Mouse (Mus musculus) CH12.LX (cell line): ENCODE results near the gene Nepro. TPM values are rescaled to one million over a fixed set of nuclear protein-coding genes. Genes with fewer than 3 reads are reported as not detected.

ENCODE experiments used
- DNase-seq: peaks from one replicate; pipeline ENCODE4 v3.0.0-alpha.2; 2013; ENCODE audit errors: extremely low read depth
- H3K27ac ChIP-seq: 2 replicates; pipeline ENCODE4 v1.5.1; 2012; ENCODE audit warnings: low read depth, mild to moderate bottlenecking, control low read depth, moderate library complexity; ENCODE audit not compliant: insufficient read depth
- H3K27me3 ChIP-seq: replicated peaks from 2 replicates; pipeline ENCODE3; 2012; ENCODE audit warnings: inconsistent platforms
- H3K36me3 ChIP-seq, 2 experiments: replicated peaks in 1 of 2; 2 replicates each; pipeline versions ENCODE3 to v1.6.1; 2012; ENCODE audit warnings: inconsistent platforms in 1 of 2, low read length in 1 of 2, mild to moderate bottlenecking in 1 of 2, mixed read lengths in 1 of 2, moderate library complexity in 1 of 2; ENCODE audit not compliant: control insufficient read depth in 1 of 2, insufficient read depth in 1 of 2
- H3K4me1 ChIP-seq, 2 experiments: 2 replicates each; pipeline ENCODE4 v1.6.1; 2012; ENCODE audit warnings: inconsistent platforms in 1 of 2, moderate library complexity in 1 of 2; ENCODE audit not compliant: insufficient read depth in 2 of 2, control insufficient read depth in 1 of 2
- H3K4me2 ChIP-seq: 2 replicates; pipeline ENCODE4 v1.6.1; 2012; ENCODE audit warnings: low read depth, mild to moderate bottlenecking, control low read depth; ENCODE audit not compliant: poor library complexity, insufficient read depth, severe bottlenecking
- H3K4me3 ChIP-seq, 3 experiments: fragments of 150-350 bp in 1 of 3; sonication (generic) in 1 of 3; replicated peaks in 1 of 3; 2 replicates each; pipeline versions ENCODE3 to v1.5.1; 2011 to 2012; ENCODE audit warnings: low read depth in 2 of 3, low read length in 2 of 3, mild to moderate bottlenecking in 2 of 3, moderate library complexity in 2 of 3, control low read depth in 1 of 3, improper control_type of control experiment in 1 of 3, inconsistent platforms in 1 of 3, mixed read lengths in 1 of 3; ENCODE audit not compliant: poor library complexity in 1 of 3
- H3K79me2 ChIP-seq: replicated peaks from 2 replicates; pipeline ENCODE4 v1.6.1; 2012; ENCODE audit warnings: mild to moderate bottlenecking, moderate library complexity; ENCODE audit not compliant: control insufficient read depth, poor library complexity, insufficient read depth, severe bottlenecking; ENCODE audit errors: extremely low read depth
- H3K9ac ChIP-seq: 2 replicates; pipeline ENCODE4 v1.6.1; 2012; ENCODE audit warnings: low read depth, mild to moderate bottlenecking, control low read depth, moderate library complexity; ENCODE audit not compliant: insufficient read depth
- H3K9me3 ChIP-seq: replicated peaks from 2 replicates; pipeline ENCODE3; 2012; ENCODE audit warnings: low read length, inconsistent platforms, mixed read lengths
- CHD1 ChIP-seq: IDR thresholded peaks from 2 replicates; pipeline ENCODE4 v1.6.1; 2012; ENCODE audit warnings: low read depth, low read length, improper control_type of control experiment, inconsistent platforms
- CHD2 ChIP-seq: IDR thresholded peaks from 2 replicates; pipeline ENCODE4 v1.6.1; 2011; ENCODE audit warnings: low read length, improper control_type of control experiment
- CTCF ChIP-seq, 2 experiments: IDR thresholded peaks in 1 of 2; conservative IDR thresholded peaks in 1 of 2; 2 replicates each; pipeline ENCODE4 v1.5.1; 2011 to 2012; ENCODE audit warnings: low read depth in 2 of 2, low read length in 2 of 2, improper control_type of control experiment in 1 of 2, inconsistent platforms in 1 of 2, mild to moderate bottlenecking in 1 of 2, moderate library complexity in 1 of 2
- E2F4 ChIP-seq: IDR thresholded peaks from 2 replicates; pipeline ENCODE4 v1.6.1; 2011; ENCODE audit warnings: low read depth, low read length, improper control_type of control experiment; ENCODE audit not compliant: insufficient replicate concordance
- EP300 ChIP-seq: IDR thresholded peaks from 2 replicates; pipeline ENCODE4 v1.6.1; 2011; ENCODE audit warnings: low read length, improper control_type of control experiment
- JUN ChIP-seq: IDR thresholded peaks from 2 replicates; pipeline ENCODE4 v1.6.1; 2011; ENCODE audit warnings: low read depth, mild to moderate bottlenecking, low read length, improper control_type of control experiment, moderate library complexity; ENCODE audit not compliant: insufficient read depth
- MAX ChIP-seq: IDR thresholded peaks from 2 replicates; pipeline ENCODE4 v1.6.1; 2011; ENCODE audit warnings: low read length, improper control_type of control experiment
- MAZ ChIP-seq: IDR thresholded peaks from 2 replicates; pipeline ENCODE4 v1.6.1; 2012; ENCODE audit warnings: low read depth, mild to moderate bottlenecking, inconsistent platforms, low read length, improper control_type of control experiment, moderate library complexity
- MEF2A ChIP-seq: IDR thresholded peaks from 2 replicates; pipeline ENCODE4 v1.6.1; 2014; ENCODE audit warnings: low read depth, mild to moderate bottlenecking, inconsistent platforms, low read length, improper control_type of control experiment, borderline replicate concordance
- MXI1 ChIP-seq: IDR thresholded peaks from 2 replicates; pipeline ENCODE4 v1.6.1; 2011; ENCODE audit warnings: mild to moderate bottlenecking, low read depth, low read length, improper control_type of control experiment
- MYC ChIP-seq: IDR thresholded peaks from 2 replicates; pipeline ENCODE4 v1.6.1; 2011; ENCODE audit warnings: low read depth, mild to moderate bottlenecking, improper control_type of control experiment, low read length
- NRF1 ChIP-seq: IDR thresholded peaks from 2 replicates; pipeline ENCODE4 v1.6.1; 2014; ENCODE audit warnings: low read depth, mild to moderate bottlenecking, inconsistent platforms, low read length, improper control_type of control experiment, moderate library complexity
- POLR2A ChIP-seq: IDR thresholded peaks from 2 replicates; pipeline ENCODE4 v1.6.1; 2011; ENCODE audit warnings: low read depth, mild to moderate bottlenecking, improper control_type of control experiment, low read length
- RAD21 ChIP-seq: IDR thresholded peaks from 2 replicates; pipeline ENCODE4 v1.6.1; 2011; ENCODE audit warnings: low read depth, mild to moderate bottlenecking, low read length, improper control_type of control experiment, moderate library complexity
- RCOR1 ChIP-seq: conservative IDR thresholded peaks from 2 replicates; pipeline ENCODE4 v1.6.1; 2012; ENCODE audit warnings: low read depth, mild to moderate bottlenecking, inconsistent platforms, low read length, improper control_type of control experiment
- SIN3A ChIP-seq: IDR thresholded peaks from 2 replicates; pipeline ENCODE4 v1.6.1; 2012; ENCODE audit warnings: low read length, improper control_type of control experiment, inconsistent platforms
- SMC3 ChIP-seq: IDR thresholded peaks from 2 replicates; pipeline ENCODE4 v1.6.1; 2011; ENCODE audit warnings: low read depth, low read length, improper control_type of control experiment
- USF1 ChIP-seq: IDR thresholded peaks from 2 replicates; pipeline ENCODE4 v1.6.1; 2014; ENCODE audit warnings: low read depth, mild to moderate bottlenecking, inconsistent platforms, low read length, improper control_type of control experiment
- USF2 ChIP-seq: conservative IDR thresholded peaks from 2 replicates; pipeline ENCODE4 v1.6.1; 2011; ENCODE audit warnings: low read depth, low read length, improper control_type of control experiment
- ZC3H11A ChIP-seq: IDR thresholded peaks from 2 replicates; pipeline ENCODE4 v1.6.1; 2012; ENCODE audit warnings: low read depth, mild to moderate bottlenecking, inconsistent platforms, low read length, improper control_type of control experiment
- ZNF384 ChIP-seq: IDR thresholded peaks from 2 replicates; pipeline ENCODE4 v1.6.1; 2012; ENCODE audit warnings: low read depth, low read length, improper control_type of control experiment, inconsistent platforms
- dilution Hi-C: fragments of 300-500 bp; cut with MboI; formaldehyde crosslinking; loops from 2 replicates; pipeline ENCODE4 v1.14.3; 2020; ENCODE audit warnings: low sequenced_read_pairs; ENCODE audit not compliant: extremely low pct_unique_long_range_greater_than_20kb, extremely low pct_ligation_motif_present
- in situ Hi-C: fragments of 300-500 bp; cut with MboI; formaldehyde crosslinking; loops from 3 replicates; pipeline ENCODE4 v1.14.3; 2019; ENCODE audit warnings: low sequenced_read_pairs, low pct_ligation_motif_present, low pct_unique_long_range_greater_than_20kb, mixed read lengths
- polyA plus RNA-seq: library from polyadenylated mRNA; unstranded; fragments of >175 nt; gene quantifications from 2 replicates; pipeline ENCODE4 v1.2.1, GENCODE M21; 2012; ENCODE audit warnings: low read depth; ENCODE audit not compliant: insufficient read length
- total RNA-seq, 2 experiments: library from RNA; depleted of rRNA; stranded (reverse); fragments of 300-350 nt in 1 of 2; fragments of >200 nt in 1 of 2; gene quantifications; 2 replicates each; pipeline ENCODE4 v1.2.3; 2012 to 2014

Nepro gene
- total and polyA plus RNA-seq, 3 experiments: 14.0 to 35.4 (median 34.5) TPM

DNA sequence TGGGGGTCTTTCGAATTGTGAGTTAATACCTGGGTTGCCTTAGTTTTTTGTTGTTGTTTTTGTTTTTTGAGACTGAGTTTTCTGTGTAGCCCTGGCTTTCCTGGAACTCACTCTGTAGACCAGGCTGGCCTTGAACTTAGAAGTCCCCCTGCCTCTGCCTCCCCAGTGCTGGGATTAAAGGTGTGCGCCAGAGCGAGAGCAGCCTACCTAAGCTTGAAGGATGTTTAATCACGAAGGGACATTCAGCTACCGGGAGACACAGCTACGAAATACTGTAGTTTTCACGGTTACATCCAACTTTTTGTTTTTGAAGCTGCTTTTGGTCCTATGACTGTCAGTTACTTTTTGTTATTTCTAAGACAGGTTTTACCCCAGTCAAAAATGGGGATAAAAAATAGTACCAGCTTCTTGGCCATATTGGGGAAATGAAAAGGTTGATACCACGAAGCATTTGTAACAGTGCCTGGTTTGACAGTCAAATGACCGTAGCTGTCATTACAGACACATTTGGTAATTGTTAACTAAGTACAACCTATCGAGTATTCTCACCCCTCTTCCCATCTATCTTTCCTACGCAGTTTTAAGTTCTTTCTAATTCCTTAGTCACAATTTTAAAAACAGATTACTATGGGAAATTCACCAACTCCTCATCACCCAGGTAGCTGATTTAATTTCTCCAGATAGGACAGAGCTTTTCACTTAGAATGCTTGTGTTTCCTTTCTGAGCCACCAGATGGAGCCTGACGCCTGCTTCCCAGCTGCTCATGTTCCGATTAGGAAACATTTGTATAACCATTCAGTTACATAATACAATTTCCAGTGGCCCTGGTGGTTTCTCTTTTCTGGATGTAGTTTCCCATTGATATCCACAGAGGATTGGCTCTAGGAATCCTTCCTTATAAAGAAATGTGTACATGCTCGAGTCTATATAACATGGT lies 1.5 kb downstream of the Nepro start (continued):
- no peak for TF ChIP-seq MEF2A
- no peak for TF ChIP-seq USF1
- TF ChIP-seq POLR2A: no peak
- TF ChIP-seq ZC3H11A: no peak
- no peak for TF ChIP-seq MAZ
- no peak for TF ChIP-seq ZNF384
- TF ChIP-seq MAX: no peak
- TF ChIP-seq CTCF (conservative IDR thresholded peaks at IDR 0.05 in 1 of 2, IDR thresholded peaks at IDR 0.05 in 1 of 2; ENCODE audit: low read depth in 2 of 2, low read length in 2 of 2): peak; percentile 83 to 92; a peak in 3 of 4 replicates
- peak; percentile 87 for TF ChIP-seq RAD21
- TF ChIP-seq EP300: 0 out of 2 replicates have a peak, but pooled peaks have one; percentile 24
- TF ChIP-seq MYC: peak; percentile 35
- no peak for TF ChIP-seq CHD2
- no peak for TF ChIP-seq JUN
- no peak for TF ChIP-seq RCOR1

DNA sequence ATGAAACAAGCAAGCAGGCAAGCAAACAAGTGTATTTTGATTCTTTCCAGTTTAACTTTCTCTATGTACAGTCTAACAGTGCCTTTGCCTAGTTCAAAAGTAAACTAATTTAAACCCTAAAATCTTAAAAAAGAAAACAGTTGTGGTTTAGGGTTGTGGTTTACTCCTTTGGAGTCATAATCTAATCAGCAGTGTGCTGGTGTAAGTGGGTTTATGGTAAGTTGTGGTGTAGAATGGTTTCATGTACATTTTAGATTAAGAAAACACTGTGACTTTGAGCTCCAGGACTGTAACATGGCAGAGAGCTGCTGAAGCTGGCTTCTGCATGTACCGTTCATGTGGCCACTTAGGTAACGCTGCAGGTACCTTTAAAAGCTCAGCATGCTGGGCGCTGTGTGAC lies 3.4 kb downstream of the Nepro start:
- Histone ChIP-seq H3K4me2 (no peak overlapping the region), H3K4me3 (no peak overlapping the region), H3K27ac (no peak overlapping the region)

More for the DNA sequence above, 3.4 kb downstream of the Nepro start:
- Histone ChIP-seq H3K27me3 (no peaks in the 10 kb centered on the region), H3K4me1 (peaks cover 2 to 25% of the 10 kb centered on the region in 2 experiments; a peak in 2 of 4 replicates), H3K9ac (no peak overlapping the region), H3K9me3 (no peaks in the 10 kb centered on the region), H3K36me3 (peaks cover 35 to 62% of the 10 kb centered on the region in 2 experiments), H3K79me2 (peaks cover 40% of the 10 kb centered on the region)
- in situ Hi-C loops: loop anchor here (10.0 kb wide), 1 partner anchor 243 kb away; no protein-coding TSS in a partner anchor
- TF ChIP-seq SIN3A (no peak), SMC3 (no peak), USF2 (no peak), NRF1 (no peak), CHD2 (no peak), MAZ (no peak), E2F4 (no peak), RAD21 (no peak), MAX (no peak), MXI1 (no peak), MYC (no peak), CHD1 (no peak), USF1 (no peak), CTCF (conservative IDR thresholded peaks at IDR 0.05 in 1 of 2, IDR thresholded peaks at IDR 0.05 in 1 of 2; ENCODE audit: low read depth in 2 of 2, low read length in 2 of 2) (no peak)
- no peak for DNase-seq
- dilution Hi-C loops: no loop called here
